Mouse (Mus musculus) forebrain, embryonic 10.5 days (tissue): ENCODE measurements around the gene Set. TPM values are rescaled to one million over a fixed set of nuclear protein-coding genes. Genes with fewer than 3 reads are reported as not detected.
"Not testable (repeated sequence)": the region's sequence is repeated elsewhere in the genome, so short reads cannot be mapped to it uniquely, and the experiment has no call there.

Source experiments
- DNase-seq: peaks from one replicate; pipeline ENCODE4 v3.0.0-alpha.2; 2017; ENCODE audit warnings: low spot score; ENCODE audit errors: extremely low spot score
- H3K27ac ChIP-seq: fragments of 300-500 bp; sonication (generic); 2 replicates; pipeline ENCODE4 v1.5.1; 2016; ENCODE audit warnings: mild to moderate bottlenecking
- H3K27me3 ChIP-seq: fragments of 300-500 bp; sonication (generic); 2 replicates; pipeline ENCODE4 v1.6.1; 2016; ENCODE audit warnings: mild to moderate bottlenecking; ENCODE audit not compliant: poor library complexity, severe bottlenecking
- H3K36me3 ChIP-seq: fragments of 300-500 bp; sonication (generic); replicated peaks from 2 replicates; pipeline ENCODE4 v1.6.1; 2016; ENCODE audit warnings: mild to moderate bottlenecking, moderate library complexity
- H3K4me1 ChIP-seq: fragments of 300-500 bp; sonication (generic); 2 replicates; pipeline ENCODE4 v1.6.1; 2016
- H3K4me3 ChIP-seq: fragments of 300-500 bp; sonication (generic); 2 replicates; pipeline ENCODE4 v1.5.1; 2016; ENCODE audit warnings: mild to moderate bottlenecking, moderate library complexity
- H3K9me3 ChIP-seq: fragments of 300-500 bp; sonication (generic); 2 replicates; pipeline ENCODE4 v1.6.1; 2016; ENCODE audit warnings: mild to moderate bottlenecking, moderate library complexity
- WGBS: fragments of 180-500 bp; shearing (Covaris S2); methylation state at CpG from one replicate; pipeline ENCODE4 v1.1.7; 2016; 5-methylcytosine and 5-hydroxymethylcytosine counted together
- polyA plus RNA-seq: library from polyadenylated mRNA; unstranded; fragments of >200 nt; fragmentation: Nextera tagmentation; extraction: Ambion mirVana; gene quantifications from 2 replicates; pipeline ENCODE4 v1.2.1, GENCODE M21; 2016

The Set gene
- polyA plus RNA-seq, 1 experiment from 2014 or later: 944 TPM

- 91% methylated on average over 6 of the region's 6 CpGs for WGBS
- Histone ChIP-seq H3K27ac (no peak overlapping the region), H3K27me3 (no peaks in the 10 kb centered on the region)
These were observed 10.1 kb upstream of the Set start for GRCm38 (mm10) chr2:30047127-30047526.

GRCm38 (mm10) chr2:30048101-30048501 is 9.1 kb upstream of the Set start:
- H3K9me3 ChIP-seq: no peaks in the 10 kb centered on the region
- peak overlapping the region; percentile 64 for H3K4me3 ChIP-seq
- peaks cover 8% of the 10 kb centered on the region for H3K4me1 ChIP-seq
- H3K36me3 ChIP-seq: peaks cover 14% of the 10 kb centered on the region
- no peaks in the 10 kb centered on the region for H3K27me3 ChIP-seq
- 65% methylated on average over 11 of the region's 11 CpGs for WGBS
- DNase-seq: no peak
- peak overlapping the region; percentile 98 for H3K27ac ChIP-seq

More at GRCm38 (mm10) chr2:30047127-30047526, 10.1 kb upstream of the Set start:
- no peak for DNase-seq
- Histone ChIP-seq H3K4me3 (no peak overlapping the region), H3K36me3 (peaks cover 14% of the 10 kb centered on the region), H3K9me3 (no peaks in the 10 kb centered on the region), H3K4me1 (peaks cover 17% of the 10 kb centered on the region)

- Histone ChIP-seq H3K4me1 (peaks cover 8% of the 10 kb centered on the region), H3K27ac (peak within 1 kb of the TSS; percentile 98), H3K9me3 (no peaks in the 10 kb centered on the region), H3K27me3 (no peaks in the 10 kb centered on the region), H3K36me3 (peaks cover 14% of the 10 kb centered on the region), H3K4me3 (peak within 1 kb of the TSS; percentile 64)
- WGBS: under 1% methylated on average over 54 of the region's 54 CpGs
- peak; percentile 97 for DNase-seq
These were observed 8.3 kb upstream of the Set start, which contains the start of gene Wdr34 for GRCm38 (mm10) chr2:30048699-30049388. Wdr34 (minus strand) TSS chr2:30048881.

GRCm38 (mm10) chr2:30049831-30050230 is 7.3 kb upstream of the Set start:
- 87% methylated on average over 3 of the region's 3 CpGs for WGBS
- peak overlapping the region; percentile 98 for H3K27ac ChIP-seq
- no peaks in the 10 kb centered on the region for H3K27me3 ChIP-seq
- peaks cover 10% of the 10 kb centered on the region for H3K36me3 ChIP-seq
- no peak overlapping the region for H3K4me3 ChIP-seq
- no peak for DNase-seq
- H3K4me1 ChIP-seq: peaks cover 8% of the 10 kb centered on the region
- no peaks in the 10 kb centered on the region for H3K9me3 ChIP-seq

GRCm38 (mm10) chr2:30051992-30052761 is 5.0 kb upstream of the Set start:
- Histone ChIP-seq H3K4me1 (peaks cover 13% of the 10 kb centered on the region), H3K27me3 (no peaks in the 10 kb centered on the region), H3K9me3 (no peaks in the 10 kb centered on the region), H3K4me3 (no peak overlapping the region), H3K27ac (no peak overlapping the region), H3K36me3 (no peaks in the 10 kb centered on the region)
- 55% methylated on average over 6 of the region's 6 CpGs for WGBS
- DNase-seq: no peak

- WGBS: 93% methylated on average over 3 of the region's 3 CpGs
- H3K4me1 ChIP-seq: peaks cover 16% of the 10 kb centered on the region
- not testable (repeated sequence) for DNase-seq, H3K27me3 ChIP-seq, H3K36me3 ChIP-seq, H3K9me3 ChIP-seq, H3K27ac ChIP-seq, H3K4me3 ChIP-seq
These were observed 1.9 kb upstream of the Set start for GRCm38 (mm10) chr2:30055310-30055709.

GRCm38 (mm10) chr2:30056736-30057135 is 442 bp upstream of the Set start:
- H3K4me3 ChIP-seq: no peak overlapping the region
- no peaks in the 10 kb centered on the region for H3K36me3 ChIP-seq
- no peaks in the 10 kb centered on the region for H3K27me3 ChIP-seq
- 90% methylated on average over 3 of the region's 3 CpGs for WGBS
- no peaks in the 10 kb centered on the region for H3K9me3 ChIP-seq
- no peak overlapping the region for H3K27ac ChIP-seq
- DNase-seq: no peak
- peaks cover 25% of the 10 kb centered on the region for H3K4me1 ChIP-seq

GRCm38 (mm10) chr2:30058418-30058817 is 1.2 kb downstream of the Set start:
- no peaks in the 10 kb centered on the region for H3K27me3 ChIP-seq
- 0 out of 2 replicates have a peak overlapping the region, but pooled peaks have one; percentile 11 for H3K27ac ChIP-seq
- H3K9me3 ChIP-seq: no peaks in the 10 kb centered on the region
- H3K36me3 ChIP-seq: no peaks in the 10 kb centered on the region
- DNase-seq: peak; percentile 46
- 47% methylated on average over 5 of the region's 5 CpGs for WGBS
- peaks cover 37% of the 10 kb centered on the region for H3K4me1 ChIP-seq
- no peak overlapping the region for H3K4me3 ChIP-seq

GRCm38 (mm10) chr2:30061215-30062166 is 4.3 kb downstream of the Set start:
- peaks cover 65% of the 10 kb centered on the region for H3K4me1 ChIP-seq
- 9% methylated on average over 37 of the region's 37 CpGs for WGBS

GRCm38 (mm10) chr2:30062249-30063093 is 5.3 kb downstream of the Set start:
- under 1% methylated on average over 40 of the region's 40 CpGs for WGBS
- peak; percentile 84 for DNase-seq
- Histone ChIP-seq H3K27ac (peak overlapping the region; percentile 97), H3K36me3 (peaks cover 3% of the 10 kb centered on the region; the same call in 1 of the 2 replicates), H3K4me3 (peak overlapping the region; percentile 75), H3K27me3 (no peaks in the 10 kb centered on the region), H3K4me1 (peaks cover 58% of the 10 kb centered on the region), H3K9me3 (no peaks in the 10 kb centered on the region)

More at GRCm38 (mm10) chr2:30061215-30062166, 4.3 kb downstream of the Set start:
- peak overlapping the region; percentile 97 for H3K27ac ChIP-seq
- H3K27me3 ChIP-seq: no peaks in the 10 kb centered on the region
- peak; percentile 85 for DNase-seq
- peak overlapping the region; percentile 75 for H3K4me3 ChIP-seq
- no peaks in the 10 kb centered on the region for H3K9me3 ChIP-seq
- H3K36me3 ChIP-seq: no peaks in the 10 kb centered on the region

GRCm38 (mm10) chr2:30063235-30063634 is 6.1 kb downstream of the Set start:
- Histone ChIP-seq H3K9me3 (no peaks in the 10 kb centered on the region), H3K36me3 (peaks cover 10% of the 10 kb centered on the region), H3K27ac (peak overlapping the region; percentile 97), H3K4me3 (peak overlapping the region; percentile 75), H3K27me3 (no peaks in the 10 kb centered on the region), H3K4me1 (peaks cover 60% of the 10 kb centered on the region)
- DNase-seq: no peak
- 9% methylated on average over 8 of the region's 8 CpGs for WGBS
